Mouse (Mus musculus): ENCODE data around the gene Vsx2.

DNA sequence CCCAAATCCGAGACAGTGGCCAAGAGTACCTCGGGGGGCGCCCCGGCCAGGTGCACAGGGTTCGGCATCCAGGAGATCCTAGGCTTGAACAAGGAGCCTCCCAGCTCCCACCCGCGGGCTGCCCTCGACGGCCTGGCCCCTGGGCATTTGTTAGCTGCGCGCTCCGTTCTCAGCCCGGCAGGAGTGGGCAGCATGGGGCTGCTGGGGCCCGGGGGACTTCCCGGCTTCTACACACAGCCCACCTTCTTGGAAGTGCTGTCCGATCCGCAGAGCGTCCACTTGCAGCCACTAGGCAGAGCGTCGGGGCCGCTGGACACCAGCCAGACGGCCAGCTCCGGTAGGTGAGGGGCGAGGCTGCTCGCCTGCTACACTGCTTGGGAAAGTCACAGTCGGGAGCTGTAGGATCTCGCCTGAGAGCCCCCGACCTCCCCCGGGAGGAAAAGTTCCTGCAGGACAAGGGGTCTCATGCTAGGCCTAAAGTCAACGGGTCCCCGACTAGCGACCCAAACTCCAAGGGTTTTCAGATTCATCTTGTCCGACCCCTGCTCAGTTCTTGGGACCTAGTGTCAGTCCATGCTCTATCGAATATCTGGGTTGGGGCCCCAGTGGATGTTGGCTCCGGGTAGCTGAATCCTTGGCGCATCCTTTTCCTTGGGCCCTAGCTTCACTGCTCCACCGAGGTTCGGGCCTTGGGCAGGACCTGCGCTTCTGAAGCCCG, 573 bp downstream of the Vsx2 start:
- no peak for TF ChIP-seq CTCF (IDR thresholded peaks at IDR 0.05; ENCODE audit: extremely low read depth, insufficient read depth, low read length)
- no peak for TF ChIP-seq POLR2A (IDR thresholded peaks at IDR 0.05; ENCODE audit: extremely low read depth, insufficient read depth, low read length)

All from cortical plate, adult 2 months (tissue).